Mouse (Mus musculus) lung, adult 2 months (tissue): ENCODE data around the gene Prm1. TPM values are rescaled to one million over a fixed set of nuclear protein-coding genes. Genes with fewer than 3 reads are reported as not detected.
A peak's percentile ranks its signal among the peaks of the same experiment; 100 is the strongest.

Source experiments
- DNase-seq: peaks from one replicate; pipeline ENCODE4 v3.0.0; 2022
- H3K4me1 ChIP-seq: fragments of 200-500 bp; 2 replicates; pipeline ENCODE4 v1.6.1; 2011; ENCODE audit warnings: low read length; ENCODE audit not compliant: control insufficient read depth, insufficient read depth
- H3K4me3 ChIP-seq: fragments of 200-500 bp; replicated peaks from 2 replicates; pipeline ENCODE3; 2011; ENCODE audit warnings: low read depth, mild to moderate bottlenecking, control low read depth, low read length; ENCODE audit errors: extremely low read depth
- CTCF ChIP-seq: fragments of 200-500 bp; IDR thresholded peaks from 2 replicates; pipeline ENCODE4 v1.5.1; 2011; ENCODE audit warnings: mild to moderate bottlenecking, low read length, control low read depth; ENCODE audit not compliant: insufficient read depth
- POLR2A ChIP-seq: fragments of 200-500 bp; IDR thresholded peaks from 2 replicates; pipeline ENCODE4 v1.6.1; 2011; ENCODE audit warnings: low read depth, mild to moderate bottlenecking, control low read depth, low read length, borderline replicate concordance; ENCODE audit errors: extremely low read depth
- WGBS: fragments of 180-500 bp; shearing (Covaris S2); methylation state at CpG from one replicate; pipeline ENCODE4 v1.1.7; 2018; 5-methylcytosine and 5-hydroxymethylcytosine counted together
- polyA plus RNA-seq: library from polyadenylated mRNA; depleted of rRNA; stranded (reverse); fragments of >200 nt; gene quantifications from 2 replicates; pipeline ENCODE4 v1.2.3, GENCODE M21; 2012

The Prm1 gene
- polyA plus RNA-seq, 1 experiment: 0.36 TPM

DNA sequence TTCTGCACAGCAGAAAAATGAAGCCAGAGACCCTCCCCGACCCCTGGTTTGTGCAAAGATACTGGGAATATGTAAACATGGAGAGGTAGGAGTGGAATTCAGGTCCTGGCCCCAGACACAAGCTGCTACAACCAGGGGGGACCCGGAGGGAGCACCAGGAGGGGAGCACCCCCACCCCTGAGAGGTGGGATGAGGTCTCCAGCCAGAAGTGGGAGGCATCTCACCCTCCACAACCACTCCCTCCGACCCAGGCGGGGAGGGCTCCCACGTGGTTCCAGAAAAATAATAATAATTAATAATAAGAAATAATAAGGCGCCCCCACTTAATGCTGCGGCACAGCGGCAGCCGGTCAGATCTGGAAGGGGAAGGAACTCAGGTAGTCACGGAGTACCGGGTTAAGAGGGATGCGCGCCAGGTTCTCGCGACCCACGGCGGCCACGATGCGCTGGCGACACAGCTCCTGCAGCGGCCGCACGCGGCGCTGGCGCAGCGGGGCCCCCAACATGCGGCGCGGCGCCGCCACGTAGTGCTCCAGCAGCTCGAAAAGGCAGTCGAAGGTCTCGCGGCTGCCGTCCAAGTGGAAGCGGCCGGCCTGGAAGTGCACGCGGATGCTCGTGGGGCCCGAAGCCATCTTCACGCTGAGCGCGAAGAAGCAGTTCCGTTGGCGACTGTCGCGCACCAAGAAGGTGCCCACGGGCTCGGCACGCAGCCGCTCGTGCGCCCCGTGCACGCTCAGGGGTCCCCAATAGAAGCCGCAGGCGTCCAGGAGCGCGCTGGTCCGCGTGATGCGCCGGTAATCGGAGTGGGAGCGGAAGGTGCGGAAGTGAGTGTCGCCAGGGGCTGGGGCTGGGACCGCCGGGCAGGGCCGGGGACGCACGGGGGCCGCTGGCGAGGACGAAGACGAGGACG is 21.5 kb downstream of the Prm1 start:
- DNase-seq: no peak
- TF ChIP-seq POLR2A (no peak), CTCF (no peak)
- WGBS: 3% methylated on average over 81 of the region's 81 CpGs
- Histone ChIP-seq H3K4me1 (peaks cover 2% of the 10 kb centered on the region), H3K4me3 (peak overlapping the region; percentile 96)

DNA sequence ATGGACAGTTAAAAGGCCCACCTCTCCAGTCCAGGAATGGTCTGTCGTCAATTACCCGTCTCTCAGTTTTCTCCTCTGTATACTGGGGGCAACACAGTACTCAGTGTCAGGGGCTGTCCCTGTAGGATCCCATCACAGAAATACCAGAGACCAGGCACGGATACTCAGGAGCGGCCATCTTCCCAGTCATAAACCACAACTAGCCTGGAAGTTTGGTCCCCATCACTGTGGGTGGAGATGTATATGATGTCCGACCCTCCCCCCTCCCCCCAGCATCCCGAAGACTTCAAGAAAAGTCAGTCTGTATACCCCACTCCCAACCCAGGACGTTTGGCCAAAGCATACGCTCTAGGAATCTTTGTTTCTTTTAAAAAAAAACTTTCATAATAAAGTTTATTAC is 22.2 kb downstream of the Prm1 start:
- no peak for DNase-seq
- WGBS: 68% methylated on average over 8 of the region's 8 CpGs
- TF ChIP-seq POLR2A (no peak), CTCF (no peak)
- peaks cover 2% of the 10 kb centered on the region for H3K4me1 ChIP-seq
- no peak overlapping the region for H3K4me3 ChIP-seq

DNA sequence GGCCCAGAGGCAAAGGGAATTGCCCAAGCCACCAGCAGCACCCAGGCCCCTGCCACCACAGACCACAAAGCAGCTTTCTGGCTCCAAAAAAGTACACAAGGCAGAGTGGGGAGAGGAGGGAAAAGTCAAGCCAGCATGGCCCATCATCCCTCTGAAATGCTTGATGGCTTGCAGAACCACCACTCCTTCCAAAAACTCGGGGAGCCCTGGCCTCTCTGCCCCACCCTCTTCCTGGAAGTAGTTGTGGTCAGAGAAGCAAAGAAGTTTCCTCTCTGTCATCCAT is 22.5 kb downstream of the Prm1 start:
- no peak overlapping the region for H3K4me3 ChIP-seq
- no peak for DNase-seq
- 13% methylated on average over 1 of the region's 1 CpGs for WGBS

DNA sequence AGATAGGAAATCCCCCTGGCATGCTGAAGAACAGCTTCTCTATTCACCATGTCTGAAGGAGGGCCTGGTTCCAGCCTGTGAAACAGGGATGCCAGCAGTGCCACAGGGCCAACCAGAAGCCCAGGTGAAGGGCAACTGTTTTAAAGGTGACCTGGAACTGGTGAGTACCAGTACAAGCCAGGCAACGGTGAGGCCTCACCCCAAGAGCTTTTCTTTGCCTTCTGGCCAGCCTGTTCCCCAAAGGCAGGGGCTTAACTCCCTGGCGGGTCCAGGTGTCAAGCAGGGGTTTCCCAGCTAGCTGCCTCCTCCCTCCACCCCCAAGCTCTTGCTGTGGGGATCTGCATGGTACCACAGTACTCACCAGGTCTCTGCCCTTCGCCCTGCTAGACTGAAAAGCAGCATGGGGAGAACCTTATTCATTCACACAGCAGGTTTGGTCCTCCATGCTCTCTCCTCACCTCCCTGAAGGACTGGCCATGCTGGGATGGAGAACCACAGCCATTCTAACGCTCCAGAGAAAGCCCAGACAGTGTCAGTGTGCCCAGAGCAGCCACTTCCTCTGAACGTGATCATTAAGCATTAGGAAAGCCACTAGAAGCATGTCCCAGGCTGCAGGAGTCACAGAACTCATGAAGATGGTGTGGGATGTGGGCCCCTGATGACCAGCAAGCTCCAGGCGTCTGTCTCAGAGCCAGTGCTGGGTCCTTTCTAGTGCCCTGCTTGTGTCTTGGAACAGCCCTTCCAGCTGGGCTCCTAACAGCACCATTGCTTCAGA is 23.1 kb downstream of the Prm1 start:
- Histone ChIP-seq H3K4me3 (no peak overlapping the region), H3K4me1 (peaks cover 2% of the 10 kb centered on the region)
- TF ChIP-seq CTCF (no peak), POLR2A (no peak)
- DNase-seq: no peak
- 66% methylated on average over 6 of the region's 6 CpGs for WGBS

More for the DNA sequence above, 22.5 kb downstream of the Prm1 start:
- H3K4me1 ChIP-seq: peaks cover 2% of the 10 kb centered on the region
- TF ChIP-seq POLR2A (no peak), CTCF (no peak)

DNA sequence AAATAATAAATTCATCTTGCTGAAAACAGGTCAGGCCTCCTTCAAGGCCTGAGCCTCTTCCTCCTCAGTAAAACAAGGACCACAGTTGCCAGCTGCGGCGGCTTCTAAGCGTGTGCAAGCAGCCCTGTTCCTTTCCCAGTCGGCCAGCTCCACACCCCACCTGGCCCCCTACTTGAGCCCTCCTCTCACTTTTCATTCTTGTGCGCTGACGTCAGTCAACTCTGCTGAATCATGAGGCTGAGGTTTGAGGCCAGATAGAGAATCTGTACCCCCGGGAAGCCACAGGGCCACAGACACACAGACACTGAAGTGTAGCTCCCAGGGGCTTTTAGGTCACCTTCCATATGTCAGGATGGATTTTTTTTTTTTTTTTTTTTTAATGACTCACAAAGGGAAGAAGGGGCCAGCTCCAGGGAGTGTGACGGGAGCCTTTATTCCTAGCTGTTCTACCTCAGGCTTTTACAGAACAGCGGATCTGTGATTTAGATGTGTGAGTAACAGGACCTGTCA is 23.7 kb downstream of the Prm1 start:
- no peak for DNase-seq
- peaks cover 2% of the 10 kb centered on the region for H3K4me1 ChIP-seq
- no peak for TF ChIP-seq CTCF
- TF ChIP-seq POLR2A: no peak
- no peak overlapping the region for H3K4me3 ChIP-seq
- WGBS: 66% methylated on average over 9 of the region's 9 CpGs

DNA sequence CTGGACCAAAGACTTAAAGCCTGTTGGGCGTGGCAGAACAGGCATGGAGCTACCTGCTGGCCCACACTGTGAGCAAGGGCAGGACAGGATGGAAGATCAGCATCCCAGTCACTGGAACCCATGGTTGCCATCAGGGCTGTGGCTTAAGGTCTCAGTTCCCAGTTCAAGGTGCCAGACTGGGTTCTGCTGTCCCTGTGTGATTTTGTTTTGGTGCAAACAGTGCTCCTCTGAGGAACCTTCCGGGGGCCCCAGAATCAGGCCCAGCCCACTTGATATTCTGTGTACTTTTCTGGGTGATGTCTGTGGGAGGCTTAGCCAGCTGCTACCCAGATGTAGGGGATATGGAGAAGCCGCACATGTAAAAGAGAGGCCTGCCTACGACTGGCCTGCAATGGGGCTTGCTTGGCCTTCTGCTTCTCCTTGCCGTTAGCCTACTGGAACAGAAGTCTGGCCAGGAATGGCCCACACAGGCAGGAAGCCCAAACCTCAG is 25.0 kb downstream of the Prm1 start:
- Histone ChIP-seq H3K4me3 (no peak overlapping the region), H3K4me1 (no peaks in the 10 kb centered on the region; the same call in none of the 2 replicates)
- WGBS: 81% methylated on average over 5 of the region's 5 CpGs
- no peak for DNase-seq
- TF ChIP-seq POLR2A (no peak), CTCF (no peak)

DNA sequence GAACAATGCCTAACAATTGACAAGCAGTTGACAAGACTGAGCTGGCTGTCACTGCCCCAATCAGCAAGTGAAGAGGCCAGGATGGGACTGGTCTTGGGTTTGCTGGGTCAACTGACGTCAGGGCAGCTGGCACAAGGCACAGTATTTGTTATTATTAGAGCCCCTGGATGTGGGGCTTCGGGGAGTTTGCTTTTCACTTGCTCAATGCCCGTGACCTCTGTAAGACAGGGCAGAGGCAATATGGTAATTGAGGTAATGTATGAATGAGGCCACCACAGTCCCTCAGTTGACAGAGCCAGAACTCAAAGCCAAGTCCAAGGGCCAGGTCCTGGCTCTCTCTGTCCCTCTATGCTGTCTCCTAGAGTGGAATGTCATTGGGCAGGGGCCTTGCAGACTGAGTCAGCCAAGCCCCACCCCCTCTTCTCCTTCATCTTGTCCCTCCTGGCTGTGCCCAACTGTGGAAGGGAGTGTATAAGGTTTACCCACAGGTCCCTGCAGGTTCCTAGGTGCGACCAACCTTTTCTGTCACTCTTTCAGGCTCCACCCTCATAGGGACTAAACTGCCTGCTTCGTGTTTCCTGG is 28.0 kb downstream of the Prm1 start:
- Histone ChIP-seq H3K4me1 (no peaks in the 10 kb centered on the region; the same call in 1 of the 2 replicates), H3K4me3 (no peak overlapping the region)
- TF ChIP-seq CTCF (no peak), POLR2A (no peak)
- 59% methylated on average over 5 of the region's 5 CpGs for WGBS
- no peak for DNase-seq

DNA sequence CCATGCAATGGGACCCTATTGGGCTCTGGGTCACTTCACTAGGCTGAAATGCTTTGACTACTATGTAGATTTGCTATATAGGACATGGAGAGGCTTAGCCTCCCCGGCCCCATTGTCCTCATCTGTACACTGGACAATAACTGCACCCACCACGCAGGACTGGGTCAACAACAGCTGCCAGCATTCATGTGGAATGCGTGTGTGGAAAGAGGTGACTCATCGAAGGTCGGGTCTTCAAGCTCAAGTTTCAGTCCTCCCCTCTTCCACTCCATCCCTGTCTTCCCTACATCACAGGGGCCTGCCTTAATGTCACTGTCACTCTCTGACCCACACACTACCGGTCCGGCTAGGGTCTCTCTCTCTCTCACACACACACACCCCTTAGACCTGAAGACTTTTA is 29.3 kb downstream of the Prm1 start:
- DNase-seq: no peak
- WGBS: 43% methylated on average over 7 of the region's 7 CpGs
- TF ChIP-seq CTCF (no peak), POLR2A (no peak)
- H3K4me3 ChIP-seq: no peak overlapping the region
- no peaks in the 10 kb centered on the region for H3K4me1 ChIP-seq

DNA sequence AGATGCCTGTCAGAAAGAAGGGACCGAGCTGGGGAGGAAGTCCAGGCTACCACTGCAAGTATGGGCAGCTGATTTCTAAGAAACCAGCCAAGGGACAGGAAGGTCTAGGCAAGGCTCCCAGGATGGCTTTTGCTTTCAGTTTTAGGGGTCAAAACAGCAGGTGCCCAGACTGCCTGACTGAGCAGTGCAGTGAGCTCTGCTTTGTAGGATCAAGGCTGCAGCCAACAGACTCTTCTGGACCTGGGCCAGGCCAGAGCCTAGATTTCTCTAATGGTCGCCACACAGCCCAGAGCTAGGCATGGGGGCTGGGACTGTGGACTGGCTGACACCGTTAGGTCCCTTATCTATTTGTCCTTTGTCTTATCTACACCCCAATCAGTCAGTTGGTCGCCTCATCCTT is 30.9 kb downstream of the Prm1 start:
- 53% methylated on average over 4 of the region's 4 CpGs for WGBS
- Histone ChIP-seq H3K4me3 (no peak overlapping the region), H3K4me1 (0 out of 2 replicates have a peak, but pooled peaks cover 3% of the 10 kb centered on the region)
- DNase-seq: no peak
- TF ChIP-seq CTCF (no peak), POLR2A (no peak)
